Mouse (Mus musculus) c-Kit-positive CD71-negative TER-119-negative erythroid progenitor cells, embryonic 14.5 days (primary cell): ENCODE measurements around the gene 2900026A02Rik.

Experiments used
- DNase-seq: peaks from one replicate; pipeline ENCODE4 v3.0.0-alpha.2; 2013; ENCODE audit warnings: low read depth

The 2900026A02Rik gene

GRCm38 (mm10) chr5:113038601-113039000, 182.4 kb downstream of the 2900026A02Rik start:
- no peak for DNase-seq
